Mouse (Mus musculus) liver, postnatal 0 days (tissue): ENCODE results near the gene Adgre5.

Experiments
- CTCF ChIP-seq: sonication (generic); IDR thresholded peaks from 2 replicates; pipeline ENCODE4 v1.5.1; 2016; ENCODE audit warnings: antibody characterized with exemption, low read depth
- EP300 ChIP-seq: IDR thresholded peaks from 2 replicates; pipeline ENCODE4 v1.6.1; 2016; ENCODE audit warnings: antibody characterized with exemption, low read depth, mild to moderate bottlenecking

GRCm38 (mm10) chr8:83757084-83757607, 16.0 kb upstream of the Adgre5 start:
- TF ChIP-seq CTCF = no peak
- no peak for TF ChIP-seq EP300
